Mouse (Mus musculus) liver, embryonic 11.5 days (tissue): Measurements from ENCODE around the gene Rasgrf2. TPM values are rescaled to one million over a fixed set of nuclear protein-coding genes. Genes with fewer than 3 reads are reported as not detected.

Source experiments
- ATAC-seq: fragments of 200-750 bp; cut with Nextera tagmentation; replicated peaks from 2 replicates; pipeline ENCODE4 v1.8.0; 2017; ENCODE audit warnings: moderate number of reproducible peaks, mild to moderate bottlenecking, moderate TSS enrichment, moderate library complexity; ENCODE audit not compliant: low FRiP score
- DNase-seq: peaks from one replicate; pipeline ENCODE4 v3.0.0-alpha.2; 2017; ENCODE audit warnings: low spot score
- H3K27ac ChIP-seq: fragments of 300-500 bp; sonication (generic); 2 replicates; pipeline ENCODE4 v1.5.1; 2014; ENCODE audit warnings: mild to moderate bottlenecking, low read depth, low read length, control low read depth
- H3K27me3 ChIP-seq: fragments of 300-500 bp; sonication (generic); replicated peaks from 2 replicates; pipeline ENCODE4 v1.6.1; 2014; ENCODE audit warnings: low read length, mixed read lengths; ENCODE audit not compliant: control insufficient read depth, insufficient read depth
- H3K36me3 ChIP-seq: fragments of 300-500 bp; sonication (generic); 2 replicates; pipeline ENCODE4 v1.6.1; 2014; ENCODE audit warnings: mild to moderate bottlenecking, low read length, moderate library complexity, mixed read lengths; ENCODE audit not compliant: control insufficient read depth, insufficient read depth
- H3K4me1 ChIP-seq: fragments of 300-500 bp; sonication (generic); replicated peaks from 2 replicates; pipeline ENCODE4 v1.6.1; 2014; ENCODE audit warnings: low read length, mixed read lengths; ENCODE audit not compliant: control insufficient read depth, insufficient read depth
- H3K4me2 ChIP-seq: fragments of 300-500 bp; sonication (generic); 2 replicates; pipeline ENCODE4 v1.6.1; 2014; ENCODE audit warnings: mild to moderate bottlenecking, control low read depth, moderate library complexity
- H3K4me3 ChIP-seq: fragments of 300-500 bp; sonication (generic); 2 replicates; pipeline ENCODE4 v1.5.1; 2014; ENCODE audit warnings: low read depth, low read length, control low read depth
- H3K9ac ChIP-seq: fragments of 300-500 bp; sonication (generic); 2 replicates; pipeline ENCODE4 v1.6.1; 2014; ENCODE audit warnings: low read depth, low read length, control low read depth
- H3K9me3 ChIP-seq: fragments of 300-500 bp; sonication (generic); 2 replicates; pipeline ENCODE4 v1.6.1; 2016; ENCODE audit warnings: low read length, inconsistent platforms, mixed read lengths; ENCODE audit not compliant: control insufficient read depth
- WGBS: fragments of 180-500 bp; shearing (Covaris S2); extraction: QIAGEN DNeasy Blood & Tissue Kit; methylation state at CpG from one replicate; pipeline ENCODE4 v1.1.7; 2014; 5-methylcytosine and 5-hydroxymethylcytosine counted together
- polyA plus RNA-seq: library from polyadenylated mRNA; unstranded; fragments of >200 nt; fragmentation: Nextera tagmentation; extraction: Ambion mirVana; gene quantifications from 2 replicates; pipeline ENCODE4 v1.2.1, GENCODE M21; 2014

Gene Rasgrf2
- polyA plus RNA-seq, 1 experiment from 2014 or later = 0.48 TPM

- Histone ChIP-seq H3K27me3 (no peaks in the 10 kb centered on the region), H3K9me3 (no peaks in the 10 kb centered on the region), H3K4me3 (no peak overlapping the region), H3K4me2 (no peak overlapping the region), H3K36me3 (no peaks in the 10 kb centered on the region), H3K27ac (no peak overlapping the region), H3K9ac (no peak overlapping the region), H3K4me1 (no peaks in the 10 kb centered on the region)
- DNase-seq (no peak), ATAC-seq (no peak)
Observed at GRCm38 (mm10) chr13:91985019-91985418, 146.4 kb downstream of the Rasgrf2 start.

DNA sequence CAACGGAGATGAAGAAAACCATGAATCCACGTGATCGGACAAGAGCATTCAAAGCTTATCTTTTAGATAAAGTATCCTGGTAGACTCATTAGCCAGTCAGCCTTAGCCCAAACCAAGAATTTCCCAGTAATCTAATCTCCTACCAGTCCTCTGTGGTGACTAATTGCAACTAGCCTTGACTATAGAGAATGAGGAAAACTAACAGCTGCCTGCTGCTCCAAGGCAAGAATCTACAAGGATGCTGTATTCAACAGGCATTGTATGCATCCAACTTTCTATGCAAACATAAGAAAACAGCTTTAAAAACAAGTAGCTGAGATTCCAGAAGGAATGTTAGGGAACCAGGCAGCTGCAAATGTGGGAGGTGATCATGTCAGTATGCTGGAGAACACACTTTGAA lies 149.4 kb downstream of the Rasgrf2 start:
- ATAC-seq (no peak), DNase-seq (no peak)
- H3K27ac ChIP-seq = no peak overlapping the region
- no peak overlapping the region for H3K4me2 ChIP-seq
- no peaks in the 10 kb centered on the region for H3K9me3 ChIP-seq
- WGBS = 40% methylated on average over 3 of the region's 3 CpGs
- H3K27me3 ChIP-seq = no peaks in the 10 kb centered on the region
- H3K4me3 ChIP-seq = no peak overlapping the region
- H3K9ac ChIP-seq = no peak overlapping the region
- H3K4me1 ChIP-seq = no peaks in the 10 kb centered on the region
- no peaks in the 10 kb centered on the region for H3K36me3 ChIP-seq

DNA sequence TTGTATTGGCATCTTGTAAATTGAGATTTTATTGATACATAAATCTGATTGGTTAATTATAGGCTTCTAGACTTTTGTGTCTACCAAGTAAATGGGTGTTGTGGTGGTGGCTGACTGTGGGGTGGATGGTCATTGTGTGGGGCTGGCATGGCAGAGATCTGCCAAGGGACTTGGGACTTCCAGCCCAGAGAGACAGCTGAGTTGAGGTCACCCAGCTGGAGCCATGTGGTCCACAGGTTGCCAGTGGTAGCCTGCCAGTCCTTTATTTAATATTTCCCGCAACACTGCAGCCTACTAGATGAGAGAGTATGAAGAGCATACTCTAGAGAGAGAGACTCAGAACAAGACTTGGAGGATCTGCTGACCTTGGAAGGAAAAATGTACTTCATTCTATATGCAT lies 150.0 kb downstream of the Rasgrf2 start:
- Histone ChIP-seq H3K36me3 (no peaks in the 10 kb centered on the region), H3K9ac (no peak overlapping the region), H3K4me2 (no peak overlapping the region), H3K4me3 (no peak overlapping the region), H3K27ac (no peak overlapping the region), H3K9me3 (no peaks in the 10 kb centered on the region), H3K27me3 (no peaks in the 10 kb centered on the region), H3K4me1 (no peaks in the 10 kb centered on the region)
- ATAC-seq (no peak), DNase-seq (no peak)
- WGBS = 90% methylated on average over 1 of the region's 1 CpGs

DNA sequence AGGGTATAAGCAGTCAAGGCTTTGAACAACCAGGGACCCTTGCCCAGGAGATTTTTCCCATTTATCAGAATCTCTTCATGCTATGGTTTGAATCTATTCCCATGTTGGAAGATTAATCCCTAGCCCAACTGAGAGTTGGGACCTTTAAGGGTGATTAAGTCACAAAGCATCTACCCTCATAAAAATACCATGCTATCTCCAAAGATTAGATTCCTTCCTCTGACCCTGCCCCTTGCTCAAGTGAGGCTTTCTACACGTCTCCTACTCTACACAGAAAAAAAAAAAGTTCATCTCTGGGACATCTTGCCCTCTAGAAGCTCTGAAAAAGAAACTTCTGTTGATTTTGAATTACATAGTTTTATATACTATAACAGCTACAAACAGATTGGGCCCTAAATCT lies 154.5 kb downstream of the Rasgrf2 start:
- Histone ChIP-seq H3K4me2 (no peak overlapping the region), H3K27me3 (no peaks in the 10 kb centered on the region)
- 36% methylated on average over 1 of the region's 1 CpGs for WGBS

GRCm38 (mm10) chr13:91976541-91976940 lies 154.9 kb downstream of the Rasgrf2 start:
- Histone ChIP-seq H3K27me3 (no peaks in the 10 kb centered on the region), H3K36me3 (no peaks in the 10 kb centered on the region), H3K4me2 (no peak overlapping the region), H3K4me3 (no peak overlapping the region), H3K27ac (no peak overlapping the region), H3K9me3 (no peaks in the 10 kb centered on the region), H3K9ac (no peak overlapping the region), H3K4me1 (no peaks in the 10 kb centered on the region)
- DNase-seq = no peak
- ATAC-seq = no peak
- WGBS = 92% methylated on average over 2 of the region's 2 CpGs

More for the DNA sequence above, 154.5 kb downstream of the Rasgrf2 start:
- DNase-seq = no peak
- Histone ChIP-seq H3K4me3 (no peak overlapping the region), H3K36me3 (no peaks in the 10 kb centered on the region), H3K9ac (no peak overlapping the region), H3K4me1 (no peaks in the 10 kb centered on the region), H3K27ac (no peak overlapping the region), H3K9me3 (no peaks in the 10 kb centered on the region)
- ATAC-seq = no peak

GRCm38 (mm10) chr13:91974154-91974553 lies 157.3 kb downstream of the Rasgrf2 start:
- ATAC-seq = no peak
- Histone ChIP-seq H3K9me3 (no peaks in the 10 kb centered on the region), H3K4me3 (no peak overlapping the region), H3K27me3 (no peaks in the 10 kb centered on the region), H3K36me3 (no peaks in the 10 kb centered on the region), H3K9ac (no peak overlapping the region), H3K4me1 (no peaks in the 10 kb centered on the region), H3K4me2 (no peak overlapping the region), H3K27ac (no peak overlapping the region)
- no peak for DNase-seq
- WGBS = 80% methylated on average over 1 of the region's 1 CpGs

- no peak for ATAC-seq
- 89% methylated on average over 3 of the region's 3 CpGs for WGBS
- H3K4me3 ChIP-seq = no peak overlapping the region
- H3K4me2 ChIP-seq = no peak overlapping the region
- no peaks in the 10 kb centered on the region for H3K36me3 ChIP-seq
- H3K27me3 ChIP-seq = no peaks in the 10 kb centered on the region
- H3K9me3 ChIP-seq = no peaks in the 10 kb centered on the region
- no peaks in the 10 kb centered on the region for H3K4me1 ChIP-seq
- no peak for DNase-seq
- H3K9ac ChIP-seq = no peak overlapping the region
- no peak overlapping the region for H3K27ac ChIP-seq
Observed at GRCm38 (mm10) chr13:91971246-91971645, 160.2 kb downstream of the Rasgrf2 start.

DNA sequence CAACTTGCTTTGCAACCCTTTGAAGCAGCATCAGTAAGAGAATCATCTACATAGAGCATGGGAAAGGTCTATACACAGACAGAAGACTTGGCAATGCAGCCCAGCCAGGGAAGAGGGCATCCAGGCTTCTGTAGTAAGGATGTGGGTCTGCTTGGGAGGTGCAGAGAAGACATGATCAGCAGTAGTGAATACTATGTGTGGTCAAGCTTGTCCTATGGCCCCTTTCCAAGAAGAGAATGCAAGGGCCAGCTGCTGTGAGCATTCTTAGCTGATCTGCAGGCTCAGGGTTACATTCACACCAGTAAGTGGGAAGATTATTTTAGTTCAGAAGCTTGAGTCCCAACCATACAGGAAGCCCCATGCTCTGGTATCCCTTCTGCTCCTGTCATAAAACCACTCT lies 175.0 kb downstream of the Rasgrf2 start:
- H3K4me2 ChIP-seq = no peak overlapping the region
- H3K9me3 ChIP-seq = no peaks in the 10 kb centered on the region
- H3K36me3 ChIP-seq = no peaks in the 10 kb centered on the region
- no peak overlapping the region for H3K9ac ChIP-seq
- DNase-seq (no peak), ATAC-seq (no peak)
- no peak overlapping the region for H3K4me3 ChIP-seq
- H3K27ac ChIP-seq = no peak overlapping the region
- H3K4me1 ChIP-seq = no peaks in the 10 kb centered on the region
- H3K27me3 ChIP-seq = no peaks in the 10 kb centered on the region

- Histone ChIP-seq H3K36me3 (no peaks in the 10 kb centered on the region), H3K4me1 (no peaks in the 10 kb centered on the region), H3K4me2 (no peak overlapping the region), H3K27me3 (no peaks in the 10 kb centered on the region), H3K9ac (no peak overlapping the region), H3K27ac (no peak overlapping the region), H3K9me3 (no peaks in the 10 kb centered on the region), H3K4me3 (no peak overlapping the region)
- 90% methylated on average over 2 of the region's 2 CpGs for WGBS
- ATAC-seq (no peak), DNase-seq (no peak)
Observed at GRCm38 (mm10) chr13:91955646-91956045, 175.8 kb downstream of the Rasgrf2 start.
